Mouse (Mus musculus): ENCODE data around the gene Gm38100. TPM values are rescaled to one million over a fixed set of nuclear protein-coding genes. Genes with fewer than 3 reads are reported as not detected.
A peak's percentile ranks its signal among the peaks of the same experiment; 100 is the strongest.

Gm38100 gene
- total and polyA plus RNA-seq, 3 experiments: 0.15 to 0.24 TPM; not detected in 1

- H3K4me3 ChIP-seq (ENCODE audit: control insufficient read depth in 1 of 2, insufficient read depth in 1 of 2, low read depth in 2 of 2, low read length in 2 of 2): no peak overlapping the region
- H3K9me3 ChIP-seq (replicated peaks; ENCODE audit: insufficient read depth, low read length): no peaks in the 10 kb centered on the region
- H3K9ac ChIP-seq (ENCODE audit: control insufficient read depth, low read depth, low read length, poor library complexity, severe bottlenecking): no peak overlapping the region
- H3K27ac ChIP-seq (ENCODE audit: control insufficient read depth, low read depth, low read length): no peak overlapping the region
- no peaks in the 10 kb centered on the region for H3K79me2 ChIP-seq (ENCODE audit: control insufficient read depth, insufficient read depth, low read length, poor library complexity)
- H3K27me3 ChIP-seq (ENCODE audit: control insufficient read depth in 1 of 2, insufficient read depth in 2 of 2, low read length in 2 of 2): no peaks in the 10 kb centered on the region; a peak in 1 of 4 replicates
- peak; percentile 78 for DNase-seq (ENCODE audit: low read depth, low spot score)
- no peaks in the 10 kb centered on the region for H3K36me3 ChIP-seq (ENCODE audit: control insufficient read depth in 1 of 2, insufficient read depth in 2 of 2, low read length in 2 of 2)
- no peaks in the 10 kb centered on the region for H3K4me1 ChIP-seq (ENCODE audit: control insufficient read depth in 1 of 2, insufficient read depth in 2 of 2, low read length in 2 of 2)
- no peak for TF ChIP-seq USF2 (IDR thresholded peaks at IDR 0.05; ENCODE audit: borderline replicate concordance in 1 of 2, insufficient read depth in 1 of 2, low read depth in 1 of 2, low read length in 2 of 2)
- TF ChIP-seq CTCF (IDR thresholded peaks at IDR 0.05 in 2 of 3, conservative IDR thresholded peaks at IDR 0.05 in 1 of 3; ENCODE audit: control insufficient read depth in 1 of 3, insufficient read depth in 1 of 3, low read depth in 2 of 3, low read length in 3 of 3, poor library complexity in 1 of 3, severe bottlenecking in 1 of 3): peak; percentile 75 to 91 (median 76)
- TF ChIP-seq EP300 (IDR thresholded peaks at IDR 0.05; ENCODE audit: low read depth in 1 of 2, low read length in 2 of 2): no peak
- TF ChIP-seq RAD21 (IDR thresholded peaks at IDR 0.05; ENCODE audit: low read depth, low read length): peak; percentile 96
- no peak for TF ChIP-seq TAL1 (IDR thresholded peaks at IDR 0.05; ENCODE audit: low read length)
- TF ChIP-seq KAT2A (conservative IDR thresholded peaks at IDR 0.05; ENCODE audit: low read depth, low read length): no peak
- TF ChIP-seq ETS1 (IDR thresholded peaks at IDR 0.05; ENCODE audit: low read depth, low read length): no peak
- no peak for TF ChIP-seq MAFK (IDR thresholded peaks at IDR 0.05; ENCODE audit: borderline replicate concordance, low read depth, low read length)
- no peak for TF ChIP-seq POLR2AphosphoS5 (IDR thresholded peaks at IDR 0.05; ENCODE audit: borderline replicate concordance, low read depth, low read length)
- no peak for TF ChIP-seq NELFE (IDR thresholded peaks at IDR 0.05; ENCODE audit: low read depth, low read length)
- no peak for TF ChIP-seq GABPA (IDR thresholded peaks at IDR 0.05; ENCODE audit: low read depth, low read length)
- no peak for TF ChIP-seq POLR2AphosphoS2 (IDR thresholded peaks at IDR 0.05; ENCODE audit: low read length)
- TF ChIP-seq CHD1 (IDR thresholded peaks at IDR 0.05; ENCODE audit: low read depth, low read length): no peak
- no peak for TF ChIP-seq MAZ (IDR thresholded peaks at IDR 0.05; ENCODE audit: low read depth, low read length)
- no peak for TF ChIP-seq CHD2 (IDR thresholded peaks at IDR 0.05; ENCODE audit: low read length)
- no peak for TF ChIP-seq ZKSCAN1 (IDR thresholded peaks at IDR 0.05; ENCODE audit: low read depth, low read length)
- TF ChIP-seq SIN3A (IDR thresholded peaks at IDR 0.05; ENCODE audit: low read length): no peak; the same call in 1 of the 2 replicates
- TF ChIP-seq HCFC1 (IDR thresholded peaks at IDR 0.05; ENCODE audit: low read depth, low read length): no peak
- TF ChIP-seq TBP (IDR thresholded peaks at IDR 0.05; ENCODE audit: low read depth, low read length): no peak
- peak; percentile 90 for TF ChIP-seq SMC3 (IDR thresholded peaks at IDR 0.05; ENCODE audit: low read depth, low read length)
- TF ChIP-seq ZMIZ1 (IDR thresholded peaks at IDR 0.05; ENCODE audit: low read depth, low read length): no peak
- TF ChIP-seq MYC (IDR thresholded peaks at IDR 0.05; ENCODE audit: low read depth, low read length): no peak
- peak; percentile 83 for TF ChIP-seq ZC3H11A (IDR thresholded peaks at IDR 0.05; ENCODE audit: low read depth, low read length)
- TF ChIP-seq BHLHE40 (IDR thresholded peaks at IDR 0.05; ENCODE audit: borderline replicate concordance, low read depth, low read length): no peak
- TF ChIP-seq ZNF384 (IDR thresholded peaks at IDR 0.05; ENCODE audit: low read depth, low read length): no peak
- no peak for TF ChIP-seq MXI1 (IDR thresholded peaks at IDR 0.05; ENCODE audit: low read depth, low read length)
- TF ChIP-seq POLR2A (IDR thresholded peaks at IDR 0.05; ENCODE audit: control insufficient read depth in 1 of 2, insufficient read depth in 1 of 2, low read depth in 1 of 2, low read length in 2 of 2, poor library complexity in 1 of 2): no peak
- TF ChIP-seq MEF2A (IDR thresholded peaks at IDR 0.05; ENCODE audit: extremely low read depth, insufficient replicate concordance, low read depth, low read length, poor library complexity, severe bottlenecking): no peak
- TF ChIP-seq UBTF (IDR thresholded peaks at IDR 0.05; ENCODE audit: borderline replicate concordance, insufficient read depth, low read depth, low read length): no peak
- TF ChIP-seq TCF12 (IDR thresholded peaks at IDR 0.05; ENCODE audit: low read depth, low read length): no peak
These were observed 4.0 kb downstream of the Gm38100 start for GRCm38 (mm10) chr1:175923848-175924787.

All from MEL (cell line).